Mouse (Mus musculus) ES-Bruce4 (cell line): ENCODE data around the gene Selenon. TPM values are rescaled to one million over a fixed set of nuclear protein-coding genes. Genes with fewer than 3 reads are reported as not detected.
A peak's percentile ranks its signal among the peaks of the same experiment; 100 is the strongest.

Experiments
- H3K27ac ChIP-seq: 2 replicates; pipeline ENCODE4 v1.5.1; 2012; ENCODE audit warnings: low read length, inconsistent platforms; ENCODE audit not compliant: insufficient read depth
- H3K27me3 ChIP-seq: 2 replicates; pipeline ENCODE4 v1.6.1; 2012; ENCODE audit warnings: mild to moderate bottlenecking, low read length, inconsistent platforms; ENCODE audit not compliant: control insufficient read depth, poor library complexity, insufficient read depth, severe bottlenecking
- H3K36me3 ChIP-seq: 2 replicates; pipeline ENCODE4 v1.6.1; 2012; ENCODE audit warnings: inconsistent platforms, mild to moderate bottlenecking, low read length, moderate library complexity; ENCODE audit not compliant: control insufficient read depth, poor library complexity, insufficient read depth, severe bottlenecking
- H3K4me1 ChIP-seq: one replicate; pipeline ENCODE4 v1.8.1; 2011; ENCODE audit warnings: low read length; ENCODE audit not compliant: control insufficient read depth, insufficient read depth
- H3K4me3 ChIP-seq: 2 replicates; pipeline ENCODE4 v1.5.1; 2011; ENCODE audit warnings: low read depth, mild to moderate bottlenecking, low read length
- H3K9ac ChIP-seq: 2 replicates; pipeline ENCODE4 v1.6.1; 2012; ENCODE audit warnings: low read depth, mild to moderate bottlenecking, inconsistent platforms; ENCODE audit not compliant: poor library complexity, severe bottlenecking
- H3K9me3 ChIP-seq: replicated peaks from 2 replicates; pipeline ENCODE4 v1.6.1; 2012; ENCODE audit warnings: mild to moderate bottlenecking, low read length, inconsistent platforms; ENCODE audit not compliant: control insufficient read depth, poor library complexity, insufficient read depth, severe bottlenecking
- CTCF ChIP-seq: IDR thresholded peaks from one replicate; pipeline ENCODE4 v1.8.1; 2011; ENCODE audit warnings: low read depth, low read length
- EP300 ChIP-seq: IDR thresholded peaks from 2 replicates; pipeline ENCODE4 v1.6.1; 2011; ENCODE audit warnings: low read depth, low read length; ENCODE audit not compliant: insufficient read depth
- POLR2A ChIP-seq: IDR thresholded peaks from one replicate; pipeline ENCODE4 v1.8.1; 2011; ENCODE audit warnings: low read length; ENCODE audit not compliant: insufficient read depth
- polyA plus RNA-seq: library from polyadenylated mRNA; stranded (reverse); fragments of >200 nt; gene quantifications from 2 replicates; pipeline ENCODE4 v1.2.4, GENCODE M21; 2011; ENCODE audit warnings: low read depth; ENCODE audit not compliant: missing spikeins, insufficient read depth, insufficient read length

The Selenon gene
- polyA plus RNA-seq, 1 experiment: 21.6 TPM

- Histone ChIP-seq H3K4me1 (peaks cover 2% of the 10 kb centered on the region), H3K9ac (no peak overlapping the region), H3K4me3 (no peak overlapping the region), H3K9me3 (no peaks in the 10 kb centered on the region), H3K36me3 (no peaks in the 10 kb centered on the region), H3K27ac (no peak overlapping the region), H3K27me3 (peaks cover 1% of the 10 kb centered on the region; the same call in 1 of the 2 replicates)
- no peak for TF ChIP-seq EP300
- peak; percentile 71 for TF ChIP-seq CTCF
These were observed 4.1 kb upstream of the Selenon start for GRCm38 (mm10) chr4:134555956-134556580.

GRCm38 (mm10) chr4:134553631-134554030 lies 1.7 kb upstream of the Selenon start:
- Histone ChIP-seq H3K4me1 (peaks cover 2% of the 10 kb centered on the region), H3K9me3 (peaks cover 3% of the 10 kb centered on the region; the same call in 1 of the 2 replicates), H3K4me3 (no peak overlapping the region), H3K36me3 (no peaks in the 10 kb centered on the region), H3K9ac (no peak overlapping the region), H3K27me3 (peaks cover 1% of the 10 kb centered on the region; the same call in 1 of the 2 replicates), H3K27ac (no peak overlapping the region)
- TF ChIP-seq CTCF: no peak
- TF ChIP-seq EP300: no peak
- TF ChIP-seq POLR2A: no peak

- Histone ChIP-seq H3K4me1 (peaks cover 2% of the 10 kb centered on the region), H3K9me3 (peaks cover 3% of the 10 kb centered on the region; the same call in 1 of the 2 replicates), H3K27ac (no peak overlapping the region), H3K36me3 (no peaks in the 10 kb centered on the region), H3K4me3 (no peak overlapping the region), H3K27me3 (peaks cover 1% of the 10 kb centered on the region; the same call in 1 of the 2 replicates), H3K9ac (no peak overlapping the region)
- TF ChIP-seq CTCF: no peak
- TF ChIP-seq EP300: no peak
- no peak for TF ChIP-seq POLR2A
These were observed 2.1 kb downstream of the Selenon start for GRCm38 (mm10) chr4:134549899-134550298.

GRCm38 (mm10) chr4:134548169-134548938 lies 3.6 kb downstream of the Selenon start:
- Histone ChIP-seq H3K9me3 (peaks cover 3% of the 10 kb centered on the region; the same call in 1 of the 2 replicates), H3K36me3 (no peaks in the 10 kb centered on the region), H3K27ac (no peak overlapping the region), H3K9ac (no peak overlapping the region), H3K27me3 (peaks cover 1% of the 10 kb centered on the region; the same call in 1 of the 2 replicates), H3K4me3 (no peak overlapping the region), H3K4me1 (peaks cover 2% of the 10 kb centered on the region)
- TF ChIP-seq CTCF (no peak), POLR2A (no peak), EP300 (no peak)

GRCm38 (mm10) chr4:134546814-134547705 lies 4.9 kb downstream of the Selenon start:
- H3K4me1 ChIP-seq: no peaks in the 10 kb centered on the region
- peaks cover 1% of the 10 kb centered on the region; the same call in 1 of the 2 replicates for H3K27me3 ChIP-seq
- no peak overlapping the region for H3K4me3 ChIP-seq
- H3K9ac ChIP-seq: no peak overlapping the region
- no peak overlapping the region for H3K27ac ChIP-seq
- no peak for TF ChIP-seq POLR2A
- peaks cover 3% of the 10 kb centered on the region; the same call in 1 of the 2 replicates for H3K9me3 ChIP-seq
- H3K36me3 ChIP-seq: no peaks in the 10 kb centered on the region
